Mouse (Mus musculus) cerebellum, postnatal 4 days (tissue): Measurements from ENCODE around the gene Evx2.
A peak's percentile ranks its signal among the peaks of the same experiment; 100 is the strongest.

Experiments
- DNase-seq, 2 experiments: peaks; one replicate each; pipeline ENCODE4 v3.0.0; 2022; ENCODE audit warnings: low spot score in 2 of 2, mixed read lengths in 1 of 2

Gene Evx2

GRCm38 (mm10) chr2:74695813-74696430 is 36.6 kb upstream of the Evx2 start:
- no peak for DNase-seq

DNA sequence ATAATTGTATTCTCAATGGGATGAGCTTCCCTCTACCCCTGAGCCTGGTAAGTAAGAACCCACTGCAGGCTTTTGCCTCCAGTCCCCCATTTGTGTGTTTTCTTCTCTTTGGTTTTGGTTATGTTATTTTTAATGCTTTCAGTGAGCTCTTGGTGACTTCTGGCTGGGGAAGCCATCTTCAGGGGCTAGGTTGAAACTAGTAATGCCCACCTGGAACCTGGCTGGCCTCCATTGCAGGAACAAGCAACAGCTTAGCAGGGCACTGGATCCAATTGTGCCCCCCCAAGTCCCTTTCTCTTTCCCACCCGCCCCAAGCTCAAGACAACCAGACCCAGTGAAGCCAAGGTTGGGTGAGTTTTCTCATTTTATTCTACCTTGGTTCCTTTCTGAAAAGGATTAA is 36.0 kb upstream of the Evx2 start:
- no peak for DNase-seq

DNA sequence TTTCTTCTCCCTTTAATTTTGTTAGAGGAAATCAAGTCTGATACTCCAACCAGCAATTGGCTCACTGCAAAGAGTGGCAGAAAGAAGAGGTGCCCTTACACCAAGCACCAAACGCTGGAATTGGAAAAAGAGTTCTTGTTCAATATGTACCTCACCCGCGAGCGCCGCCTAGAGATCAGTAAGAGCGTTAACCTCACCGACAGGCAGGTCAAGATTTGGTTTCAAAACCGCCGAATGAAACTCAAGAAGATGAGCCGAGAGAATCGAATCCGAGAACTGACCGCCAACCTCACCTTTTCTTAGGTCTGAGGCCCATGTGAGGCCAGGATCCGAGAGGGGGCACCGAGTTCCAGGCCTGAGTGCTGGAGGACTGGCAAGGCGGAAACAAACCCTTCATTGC is 34.7 kb upstream of the Evx2 start:
- no peak for DNase-seq

DNA sequence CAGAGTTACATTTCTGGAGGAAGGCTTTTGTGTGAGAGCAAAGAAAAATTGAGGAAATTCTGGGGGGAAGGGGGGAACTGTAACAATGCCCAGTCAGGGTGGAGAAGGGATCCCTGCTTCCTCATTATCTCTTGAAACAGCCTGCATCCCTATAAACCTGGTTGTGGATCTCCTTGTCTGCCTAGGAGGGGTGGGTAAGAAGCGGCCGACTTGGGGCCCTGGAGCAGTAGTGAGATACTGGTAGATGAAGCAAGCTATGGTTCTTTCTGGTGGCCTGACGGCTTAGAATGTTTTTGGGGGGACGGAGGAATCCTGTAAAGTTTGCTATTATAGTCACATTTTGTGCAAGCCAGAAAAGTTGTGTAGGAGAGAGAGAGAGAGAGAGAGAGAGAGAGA is 34.1 kb upstream of the Evx2 start:
- no peak for DNase-seq

GRCm38 (mm10) chr2:74692808-74693431 is 33.6 kb upstream of the Evx2 start:
- DNase-seq = no peak

DNA sequence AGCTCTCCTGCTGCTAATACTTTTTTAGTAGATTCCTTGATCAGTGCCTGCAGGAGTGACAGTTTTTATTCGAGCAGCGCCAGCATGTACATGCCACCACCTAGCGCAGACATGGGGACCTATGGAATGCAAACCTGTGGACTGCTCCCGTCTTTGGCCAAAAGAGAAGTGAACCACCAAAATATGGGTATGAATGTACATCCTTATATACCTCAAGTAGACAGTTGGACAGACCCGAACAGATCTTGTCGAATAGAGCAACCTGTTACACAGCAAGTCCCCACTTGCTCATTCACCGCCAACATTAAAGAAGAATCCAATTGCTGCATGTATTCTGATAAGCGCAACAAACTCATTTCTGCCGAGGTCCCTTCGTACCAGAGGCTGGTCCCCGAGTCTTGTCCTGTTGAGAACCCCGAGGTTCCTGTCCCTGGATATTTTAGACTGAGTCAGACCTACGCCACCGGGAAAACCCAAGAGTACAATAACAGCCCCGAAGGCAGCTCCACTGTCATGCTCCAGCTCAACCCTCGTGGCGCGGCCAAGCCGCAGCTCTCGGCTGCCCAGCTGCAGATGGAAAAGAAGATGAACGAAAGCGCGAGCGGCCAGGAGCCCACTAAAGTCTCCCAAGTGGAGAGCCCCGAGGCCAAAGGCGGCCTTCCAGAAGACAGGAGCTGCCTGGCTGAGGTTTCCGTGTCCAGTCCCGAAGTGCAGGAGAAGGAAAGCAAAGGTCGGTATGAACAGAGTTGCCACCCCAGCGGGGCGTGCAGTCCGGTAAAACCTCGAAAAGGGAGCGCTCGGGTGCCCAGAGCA is 32.8 kb upstream of the Evx2 start:
- DNase-seq = no peak

DNA sequence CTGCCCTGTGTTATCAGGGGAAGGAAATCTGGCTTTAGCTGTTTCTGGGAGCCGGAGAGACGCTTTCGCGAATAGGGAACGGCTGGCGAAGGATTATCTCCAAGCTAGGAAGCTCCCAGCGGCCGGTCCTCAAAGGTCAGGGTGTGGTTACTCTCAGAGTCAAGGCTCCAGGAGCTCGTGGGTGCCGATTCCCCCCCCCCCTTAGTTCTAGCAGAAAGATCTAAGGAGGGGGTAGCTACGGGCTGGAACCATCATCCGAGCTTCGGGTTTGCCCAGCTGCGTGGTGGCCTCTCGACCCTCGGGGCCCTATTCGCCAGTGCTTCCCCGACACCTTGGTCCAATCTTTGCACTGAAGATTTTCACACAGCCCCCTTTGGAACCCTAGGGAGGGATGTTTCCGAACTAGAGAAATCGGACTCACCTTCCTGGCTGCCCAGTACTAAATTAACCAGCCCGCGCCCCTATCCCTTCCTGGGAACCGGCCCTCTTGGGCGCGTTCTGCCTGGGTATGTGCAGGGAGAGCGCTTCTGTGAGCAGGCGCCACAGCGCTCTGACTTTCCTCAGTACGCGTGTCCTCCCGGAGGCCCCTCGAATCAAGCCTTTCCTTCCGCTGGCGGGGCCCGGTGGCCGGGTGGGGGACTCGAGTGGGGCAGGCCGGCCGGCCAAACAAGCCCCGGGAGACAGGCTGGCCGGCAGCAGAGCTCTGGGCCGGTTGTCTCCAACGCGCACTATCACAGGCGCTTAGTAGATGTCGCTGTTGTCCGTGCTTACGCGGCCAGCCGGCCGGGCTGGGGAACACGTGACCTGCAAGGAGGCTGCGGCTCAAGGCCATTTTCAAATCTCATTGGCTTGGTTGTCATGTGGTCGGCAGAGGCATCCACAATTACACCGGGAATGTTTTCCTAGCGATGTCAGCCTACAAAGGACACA is 31.9 kb upstream of the Evx2 start, which contains the start of gene Hoxd10:
Gene Hoxd10, plus strand, starts transcription at position 903 of the 930 bp plus-strand sequence.
- no peak for DNase-seq

GRCm38 (mm10) chr2:74690338-74690716 is 31.0 kb upstream of the Evx2 start:
- DNase-seq = no peak

DNA sequence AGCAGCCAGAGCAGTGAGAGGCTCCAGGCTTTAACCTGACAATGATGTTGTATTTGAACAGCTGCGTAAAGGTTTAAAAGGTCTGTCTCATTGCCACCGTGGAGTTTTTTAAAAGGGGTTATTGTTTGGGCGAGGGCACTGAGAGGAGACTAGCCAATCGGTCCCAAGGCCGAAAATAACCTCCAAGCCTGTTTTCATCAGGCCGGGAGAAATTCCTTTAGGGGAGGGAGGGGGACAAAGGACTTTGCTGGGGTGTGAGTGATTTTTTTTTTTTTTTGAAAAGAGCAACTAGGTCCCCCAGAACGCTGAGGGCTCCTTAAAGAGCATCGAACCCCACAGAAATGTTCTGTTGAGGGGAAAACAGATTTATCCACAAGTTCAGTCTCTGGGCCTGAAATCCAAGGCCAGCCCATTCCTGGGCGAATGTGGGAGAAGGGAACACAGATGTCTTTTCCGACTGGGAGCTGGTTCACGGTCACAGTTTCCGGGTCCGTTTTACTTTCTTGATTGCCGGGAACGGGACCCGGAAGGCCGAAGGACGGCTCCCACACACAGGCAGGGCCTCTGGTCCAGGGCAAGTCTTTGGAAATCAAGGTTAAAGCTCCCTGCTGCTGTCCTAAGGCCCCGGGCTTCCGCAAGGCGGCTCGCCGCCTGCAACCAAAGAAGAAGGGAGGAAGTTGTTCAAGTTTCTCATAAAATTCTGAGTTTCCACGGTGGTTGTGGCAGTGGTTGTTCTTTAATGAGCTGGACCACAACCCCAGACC is 30.4 kb upstream of the Evx2 start:
- DNase-seq = no peak

GRCm38 (mm10) chr2:74688795-74689573 is 29.6 kb upstream of the Evx2 start:
- no peak for DNase-seq

- DNase-seq = no peak
Observed at GRCm38 (mm10) chr2:74687698-74688555, 28.6 kb upstream of the Evx2 start.

- no peak for DNase-seq
Observed at GRCm38 (mm10) chr2:74686988-74687697, 27.8 kb upstream of the Evx2 start.

DNA sequence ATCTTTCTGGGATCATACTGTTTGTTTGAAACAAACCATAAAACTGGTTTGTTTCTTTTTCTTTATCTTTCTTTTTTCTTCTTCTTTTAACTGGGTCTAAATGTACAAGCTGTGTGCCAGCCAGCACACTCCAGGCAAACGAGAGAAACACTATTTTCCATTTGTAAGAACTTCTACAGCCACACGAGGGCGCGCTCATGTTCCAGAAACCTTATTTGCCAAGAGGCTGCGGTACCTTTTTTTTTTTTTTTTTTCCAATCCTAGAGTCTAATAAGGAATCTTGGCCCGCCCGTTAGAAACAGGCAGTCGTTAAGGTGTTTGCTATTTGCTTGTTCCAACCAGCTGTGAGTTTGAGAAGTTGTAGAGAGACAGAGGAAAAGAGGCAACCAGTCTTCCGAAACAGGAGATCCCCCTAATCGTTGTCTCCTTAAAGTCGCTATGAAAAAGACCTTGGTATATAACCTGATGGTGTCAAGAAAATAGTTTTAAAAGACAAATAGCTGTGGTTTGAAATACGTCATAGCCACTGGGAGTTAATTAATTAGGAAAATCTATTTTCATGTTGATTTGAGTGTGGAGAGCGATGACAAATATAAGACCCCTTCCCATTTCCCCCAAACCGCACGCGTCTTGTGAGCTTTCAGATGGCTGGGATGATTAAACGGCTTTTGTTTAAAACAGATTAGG is 27.1 kb upstream of the Evx2 start:
- DNase-seq = peak in 1 of 2 experiments; percentile 52

GRCm38 (mm10) chr2:74685059-74685603 is 25.8 kb upstream of the Evx2 start:
- no peak for DNase-seq

- no peak for DNase-seq
Observed at GRCm38 (mm10) chr2:74684106-74684505, 24.7 kb upstream of the Evx2 start.

DNA sequence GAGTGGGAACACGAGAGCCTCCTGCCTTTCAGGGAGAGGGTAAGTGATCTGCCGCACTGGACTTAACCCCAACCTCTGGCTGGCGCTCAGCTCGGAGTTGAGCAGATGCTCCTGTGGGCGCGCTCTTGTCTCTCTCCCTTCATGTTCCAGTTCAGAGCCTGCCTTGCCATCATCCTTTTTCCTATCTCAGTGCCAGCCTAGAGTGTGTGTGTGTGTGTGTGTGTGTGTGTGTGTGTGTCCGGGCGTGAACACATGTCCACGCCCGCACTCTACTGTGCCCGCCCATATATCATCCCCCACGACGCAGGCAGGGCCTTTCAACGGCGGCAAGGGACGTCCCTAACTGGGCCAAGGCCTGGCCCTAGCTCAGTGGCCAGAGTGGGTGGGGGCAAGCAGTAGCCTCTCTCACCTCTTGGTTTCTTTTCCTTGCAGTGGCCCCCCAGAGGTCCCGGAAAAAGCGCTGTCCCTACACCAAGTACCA is 24.2 kb upstream of the Evx2 start:
- DNase-seq = no peak

DNA sequence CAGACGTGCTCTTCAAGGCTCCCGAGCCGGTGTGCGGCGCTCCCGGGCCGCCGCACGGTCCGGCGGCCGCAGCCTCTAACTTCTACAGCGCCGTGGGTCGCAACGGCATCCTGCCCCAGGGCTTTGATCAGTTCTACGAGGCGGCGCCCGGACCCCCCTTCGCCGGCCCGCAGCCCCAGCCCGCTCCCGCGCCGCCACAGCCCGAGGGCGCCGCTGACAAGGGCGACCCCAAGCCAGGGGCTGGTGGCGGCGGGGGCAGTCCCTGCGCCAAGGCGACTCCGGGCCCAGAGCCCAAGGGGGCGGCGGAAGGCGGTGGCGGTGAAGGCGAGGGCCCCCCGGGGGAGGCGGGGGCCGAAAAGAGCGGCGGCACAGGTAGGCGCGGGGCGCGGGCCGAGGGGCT is 23.4 kb upstream of the Evx2 start:
- DNase-seq = no peak
